Mouse (Mus musculus) CH12.LX (cell line): Measurements from ENCODE around the gene Tbx5. TPM values are rescaled to one million over a fixed set of nuclear protein-coding genes. Genes with fewer than 3 reads are reported as not detected.

Experiments
- DNase-seq: peaks from one replicate; pipeline ENCODE4 v3.0.0-alpha.2; 2013; ENCODE audit errors: extremely low read depth
- H3K27ac ChIP-seq: 2 replicates; pipeline ENCODE4 v1.5.1; 2012; ENCODE audit warnings: low read depth, mild to moderate bottlenecking, control low read depth, moderate library complexity; ENCODE audit not compliant: insufficient read depth
- H3K27me3 ChIP-seq: replicated peaks from 2 replicates; pipeline ENCODE3; 2012; ENCODE audit warnings: inconsistent platforms
- H3K36me3 ChIP-seq, 2 experiments: replicated peaks in 1 of 2; 2 replicates each; pipeline versions ENCODE3 to v1.6.1; 2012; ENCODE audit warnings: inconsistent platforms in 1 of 2, low read length in 1 of 2, mild to moderate bottlenecking in 1 of 2, mixed read lengths in 1 of 2, moderate library complexity in 1 of 2; ENCODE audit not compliant: control insufficient read depth in 1 of 2, insufficient read depth in 1 of 2
- H3K4me1 ChIP-seq, 2 experiments: 2 replicates each; pipeline ENCODE4 v1.6.1; 2012; ENCODE audit warnings: inconsistent platforms in 1 of 2, moderate library complexity in 1 of 2; ENCODE audit not compliant: insufficient read depth in 2 of 2, control insufficient read depth in 1 of 2
- H3K4me2 ChIP-seq: 2 replicates; pipeline ENCODE4 v1.6.1; 2012; ENCODE audit warnings: low read depth, mild to moderate bottlenecking, control low read depth; ENCODE audit not compliant: poor library complexity, insufficient read depth, severe bottlenecking
- H3K4me3 ChIP-seq, 3 experiments: fragments of 150-350 bp in 1 of 3; sonication (generic) in 1 of 3; replicated peaks in 1 of 3; 2 replicates each; pipeline versions ENCODE3 to v1.5.1; 2011 to 2012; ENCODE audit warnings: low read depth in 2 of 3, low read length in 2 of 3, mild to moderate bottlenecking in 2 of 3, moderate library complexity in 2 of 3, control low read depth in 1 of 3, improper control_type of control experiment in 1 of 3, inconsistent platforms in 1 of 3, mixed read lengths in 1 of 3; ENCODE audit not compliant: poor library complexity in 1 of 3
- H3K79me2 ChIP-seq: replicated peaks from 2 replicates; pipeline ENCODE4 v1.6.1; 2012; ENCODE audit warnings: mild to moderate bottlenecking, moderate library complexity; ENCODE audit not compliant: control insufficient read depth, poor library complexity, insufficient read depth, severe bottlenecking; ENCODE audit errors: extremely low read depth
- H3K9ac ChIP-seq: 2 replicates; pipeline ENCODE4 v1.6.1; 2012; ENCODE audit warnings: low read depth, mild to moderate bottlenecking, control low read depth, moderate library complexity; ENCODE audit not compliant: insufficient read depth
- H3K9me3 ChIP-seq: replicated peaks from 2 replicates; pipeline ENCODE3; 2012; ENCODE audit warnings: low read length, inconsistent platforms, mixed read lengths
- CHD1 ChIP-seq: IDR thresholded peaks from 2 replicates; pipeline ENCODE4 v1.6.1; 2012; ENCODE audit warnings: low read depth, low read length, improper control_type of control experiment, inconsistent platforms
- CHD2 ChIP-seq: IDR thresholded peaks from 2 replicates; pipeline ENCODE4 v1.6.1; 2011; ENCODE audit warnings: low read length, improper control_type of control experiment
- CTCF ChIP-seq, 2 experiments: IDR thresholded peaks in 1 of 2; conservative IDR thresholded peaks in 1 of 2; 2 replicates each; pipeline ENCODE4 v1.5.1; 2011 to 2012; ENCODE audit warnings: low read depth in 2 of 2, low read length in 2 of 2, improper control_type of control experiment in 1 of 2, inconsistent platforms in 1 of 2, mild to moderate bottlenecking in 1 of 2, moderate library complexity in 1 of 2
- E2F4 ChIP-seq: IDR thresholded peaks from 2 replicates; pipeline ENCODE4 v1.6.1; 2011; ENCODE audit warnings: low read depth, low read length, improper control_type of control experiment; ENCODE audit not compliant: insufficient replicate concordance
- ELF1 ChIP-seq: IDR thresholded peaks from 2 replicates; pipeline ENCODE4 v1.6.1; 2014; ENCODE audit warnings: low read depth, mild to moderate bottlenecking, inconsistent platforms, low read length, improper control_type of control experiment
- EP300 ChIP-seq: IDR thresholded peaks from 2 replicates; pipeline ENCODE4 v1.6.1; 2011; ENCODE audit warnings: low read length, improper control_type of control experiment
- ETS1 ChIP-seq: conservative IDR thresholded peaks from 2 replicates; pipeline ENCODE4 v1.6.1; 2012; ENCODE audit warnings: low read depth, mild to moderate bottlenecking, inconsistent platforms, low read length, improper control_type of control experiment, moderate library complexity
- GABPA ChIP-seq: IDR thresholded peaks from 2 replicates; pipeline ENCODE4 v1.6.1; 2012; ENCODE audit warnings: low read depth, low read length, improper control_type of control experiment, inconsistent platforms; ENCODE audit not compliant: insufficient replicate concordance
- HCFC1 ChIP-seq: IDR thresholded peaks from 2 replicates; pipeline ENCODE4 v1.6.1; 2012; ENCODE audit warnings: low read depth, mild to moderate bottlenecking, inconsistent platforms, low read length, improper control_type of control experiment
- IRF4 ChIP-seq: IDR thresholded peaks from 2 replicates; pipeline ENCODE4 v1.6.1; 2014; ENCODE audit warnings: low read depth, mild to moderate bottlenecking, inconsistent platforms, low read length, improper control_type of control experiment
- JUND ChIP-seq: conservative IDR thresholded peaks from 2 replicates; pipeline ENCODE4 v1.6.1; 2011; ENCODE audit warnings: low read depth, low read length, improper control_type of control experiment
- KAT2A ChIP-seq: IDR thresholded peaks from 2 replicates; pipeline ENCODE4 v1.6.1; 2012; ENCODE audit warnings: low read length, improper control_type of control experiment, inconsistent platforms; ENCODE audit not compliant: insufficient replicate concordance
- MAFK ChIP-seq: IDR thresholded peaks from 2 replicates; pipeline ENCODE4 v1.6.1; 2011; ENCODE audit warnings: low read length, improper control_type of control experiment; ENCODE audit not compliant: insufficient replicate concordance
- MAZ ChIP-seq: IDR thresholded peaks from 2 replicates; pipeline ENCODE4 v1.6.1; 2012; ENCODE audit warnings: low read depth, mild to moderate bottlenecking, inconsistent platforms, low read length, improper control_type of control experiment, moderate library complexity
- MEF2A ChIP-seq: IDR thresholded peaks from 2 replicates; pipeline ENCODE4 v1.6.1; 2014; ENCODE audit warnings: low read depth, mild to moderate bottlenecking, inconsistent platforms, low read length, improper control_type of control experiment, borderline replicate concordance
- MXI1 ChIP-seq: IDR thresholded peaks from 2 replicates; pipeline ENCODE4 v1.6.1; 2011; ENCODE audit warnings: mild to moderate bottlenecking, low read depth, low read length, improper control_type of control experiment
- NELFE ChIP-seq: IDR thresholded peaks from 2 replicates; pipeline ENCODE4 v1.6.1; 2011; ENCODE audit warnings: low read depth, low read length, improper control_type of control experiment
- NRF1 ChIP-seq: IDR thresholded peaks from 2 replicates; pipeline ENCODE4 v1.6.1; 2014; ENCODE audit warnings: low read depth, mild to moderate bottlenecking, inconsistent platforms, low read length, improper control_type of control experiment, moderate library complexity
- POLR2A ChIP-seq: IDR thresholded peaks from 2 replicates; pipeline ENCODE4 v1.6.1; 2011; ENCODE audit warnings: low read depth, mild to moderate bottlenecking, improper control_type of control experiment, low read length
- SIN3A ChIP-seq: IDR thresholded peaks from 2 replicates; pipeline ENCODE4 v1.6.1; 2012; ENCODE audit warnings: low read length, improper control_type of control experiment, inconsistent platforms
- TBP ChIP-seq: conservative IDR thresholded peaks from 2 replicates; pipeline ENCODE4 v1.6.1; 2011; ENCODE audit warnings: low read depth, low read length, improper control_type of control experiment
- TCF12 ChIP-seq: IDR thresholded peaks from 2 replicates; pipeline ENCODE4 v1.6.1; 2014; ENCODE audit warnings: low read depth, mild to moderate bottlenecking, inconsistent platforms, low read length, improper control_type of control experiment
- UBTF ChIP-seq: IDR thresholded peaks from 2 replicates; pipeline ENCODE4 v1.6.1; 2012; ENCODE audit warnings: low read depth, mild to moderate bottlenecking, inconsistent platforms, low read length, improper control_type of control experiment, moderate library complexity
- USF2 ChIP-seq: conservative IDR thresholded peaks from 2 replicates; pipeline ENCODE4 v1.6.1; 2011; ENCODE audit warnings: low read depth, low read length, improper control_type of control experiment
- ZC3H11A ChIP-seq: IDR thresholded peaks from 2 replicates; pipeline ENCODE4 v1.6.1; 2012; ENCODE audit warnings: low read depth, mild to moderate bottlenecking, inconsistent platforms, low read length, improper control_type of control experiment
- dilution Hi-C: fragments of 300-500 bp; cut with MboI; formaldehyde crosslinking; loops from 2 replicates; pipeline ENCODE4 v1.14.3; 2020; ENCODE audit warnings: low sequenced_read_pairs; ENCODE audit not compliant: extremely low pct_unique_long_range_greater_than_20kb, extremely low pct_ligation_motif_present
- in situ Hi-C: fragments of 300-500 bp; cut with MboI; formaldehyde crosslinking; loops from 3 replicates; pipeline ENCODE4 v1.14.3; 2019; ENCODE audit warnings: low sequenced_read_pairs, low pct_ligation_motif_present, low pct_unique_long_range_greater_than_20kb, mixed read lengths
- polyA plus RNA-seq: library from polyadenylated mRNA; unstranded; fragments of >175 nt; gene quantifications from 2 replicates; pipeline ENCODE4 v1.2.1, GENCODE M21; 2012; ENCODE audit warnings: low read depth; ENCODE audit not compliant: insufficient read length
- total RNA-seq, 2 experiments: library from RNA; depleted of rRNA; stranded (reverse); fragments of 300-350 nt in 1 of 2; fragments of >200 nt in 1 of 2; gene quantifications; 2 replicates each; pipeline ENCODE4 v1.2.3; 2012 to 2014

The Tbx5 gene
- total and polyA plus RNA-seq, 3 experiments, result not detected

- Histone ChIP-seq H3K36me3 (no peaks in the 10 kb centered on the region), H3K4me1 (no peaks in the 10 kb centered on the region), H3K27ac (no peak overlapping the region), H3K4me3 (no peak overlapping the region), H3K9ac (no peak overlapping the region), H3K79me2 (no peaks in the 10 kb centered on the region), H3K9me3 (peaks cover 85% of the 10 kb centered on the region), H3K4me2 (no peak overlapping the region), H3K27me3 (no peaks in the 10 kb centered on the region)
- no peak for DNase-seq
- dilution Hi-C loops, result no loop called here
- TF ChIP-seq MAZ (no peak), E2F4 (no peak)
- TF ChIP-seq, all 38 proteins: peak for 0
- in situ Hi-C loops, result no loop called here
Measured at GRCm38 (mm10) chr5:119842701-119843393, 10.4 kb downstream of the Tbx5 start.

DNA sequence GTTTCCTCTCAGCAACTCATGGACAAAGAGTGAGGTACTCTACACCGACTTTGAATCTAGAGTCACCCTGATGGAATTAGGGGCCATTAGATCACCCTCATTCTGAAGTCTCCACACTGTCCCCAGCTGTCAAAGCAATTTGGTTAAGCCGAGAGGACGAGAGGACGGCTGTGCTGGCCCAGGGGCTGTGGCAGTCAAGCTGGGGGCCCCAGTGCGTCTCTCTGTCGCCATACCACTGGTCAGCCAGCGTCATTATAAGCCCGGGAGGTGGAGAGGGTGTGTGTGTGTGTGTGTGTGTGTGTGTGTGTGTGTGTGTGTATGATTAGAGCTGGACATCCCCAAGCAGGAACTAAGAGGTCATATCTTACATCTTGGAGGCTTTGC lies 10.9 kb downstream of the Tbx5 start:
- in situ Hi-C loops, result no loop called here

DNA sequence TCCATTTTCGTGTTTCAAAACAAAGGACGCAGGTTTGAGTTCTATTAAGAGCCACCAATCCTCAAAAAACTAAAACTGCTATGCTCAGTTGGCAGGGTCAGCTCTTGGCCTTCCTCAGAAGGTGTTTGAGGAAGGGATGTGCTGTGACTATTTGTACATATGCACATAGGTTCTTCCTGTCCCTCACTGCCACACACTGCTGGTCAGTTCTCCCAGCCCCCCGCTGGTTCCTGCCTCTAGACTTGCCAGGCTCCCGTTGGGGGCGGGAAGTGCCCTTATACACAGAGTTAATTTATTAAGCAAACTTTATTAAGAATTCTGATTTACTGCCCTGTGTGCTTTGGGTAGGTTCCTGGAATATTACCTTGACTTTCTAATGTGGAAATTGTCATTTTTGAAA lies 11.9 kb downstream of the Tbx5 start:
- H3K4me2 ChIP-seq, result no peak overlapping the region
- DNase-seq, result no peak
- peaks cover 88% of the 10 kb centered on the region for H3K9me3 ChIP-seq
- TF ChIP-seq TBP (no peak), NELFE (no peak), TCF12 (no peak), ELF1 (no peak), CTCF (conservative IDR thresholded peaks at IDR 0.05 in 1 of 2, IDR thresholded peaks at IDR 0.05 in 1 of 2; ENCODE audit: low read depth in 2 of 2, low read length in 2 of 2) (no peak), JUND (no peak), CHD2 (no peak), MAFK (no peak)
- no peak overlapping the region for H3K9ac ChIP-seq
- in situ Hi-C loops (no loop called here), dilution Hi-C loops (no loop called here)
- no peaks in the 10 kb centered on the region for H3K27me3 ChIP-seq
- H3K79me2 ChIP-seq, result no peaks in the 10 kb centered on the region
- no peak overlapping the region for H3K4me3 ChIP-seq
- H3K36me3 ChIP-seq, result no peaks in the 10 kb centered on the region
- H3K4me1 ChIP-seq, result no peaks in the 10 kb centered on the region
- H3K27ac ChIP-seq, result no peak overlapping the region

More for the DNA sequence above, 10.9 kb downstream of the Tbx5 start:
- Histone ChIP-seq H3K4me1 (no peaks in the 10 kb centered on the region), H3K79me2 (no peaks in the 10 kb centered on the region), H3K4me2 (no peak overlapping the region), H3K9ac (no peak overlapping the region), H3K27ac (no peak overlapping the region), H3K9me3 (peaks cover 87% of the 10 kb centered on the region), H3K27me3 (no peaks in the 10 kb centered on the region), H3K4me3 (no peak overlapping the region), H3K36me3 (no peaks in the 10 kb centered on the region)
- DNase-seq, result no peak
- TF ChIP-seq POLR2A (no peak), KAT2A (no peak), MXI1 (no peak), GABPA (no peak), ZC3H11A (no peak), UBTF (no peak), NRF1 (no peak), USF2 (no peak), EP300 (no peak), CHD2 (no peak), ETS1 (no peak), CTCF (conservative IDR thresholded peaks at IDR 0.05 in 1 of 2, IDR thresholded peaks at IDR 0.05 in 1 of 2; ENCODE audit: low read depth in 2 of 2, low read length in 2 of 2) (no peak), MAZ (no peak), SIN3A (no peak), CHD1 (no peak), ELF1 (no peak), HCFC1 (no peak), MAFK (no peak), IRF4 (no peak), MEF2A (no peak)
- dilution Hi-C loops, result no loop called here
